Mouse (Mus musculus) heart, postnatal 10 days (tissue): ENCODE measurements around the gene Rdh1. TPM values are rescaled to one million over a fixed set of nuclear protein-coding genes. Genes with fewer than 3 reads are reported as not detected.
"Not testable (repeated sequence)": the region's sequence is repeated elsewhere in the genome, so short reads cannot be mapped to it uniquely, and the experiment has no call there.

ENCODE experiments used
- DNase-seq, 2 experiments: peaks; one replicate each; pipeline ENCODE4 v3.0.0; 2021
- intact Hi-C: fragments of 180-260 bp; cut with DNase I; formaldehyde crosslinking; loops from one replicate; pipeline ENCODE4 v1.15.1; 2025
- total RNA-seq, 2 experiments: library from RNA; stranded (reverse); gene quantifications; 2 replicates each; pipeline ENCODE4 v1.2.3; 2021

Gene Rdh1
- total RNA-seq, 2 experiments from 2014 or later, result 0.10 to 0.12 TPM

GRCm38 (mm10) chr10:127747254-127747653 is 12.3 kb upstream of the Rdh1 start:
- intact Hi-C loops, result no loop called here
- no peak for DNase-seq

- DNase-seq, result peak; percentile 32 to 46
- intact Hi-C loops, result no loop called here
Observed at GRCm38 (mm10) chr10:127748847-127749612, 10.5 kb upstream of the Rdh1 start.

- peak; percentile 25 to 40 for DNase-seq
- intact Hi-C loops, result no loop called here
Observed at GRCm38 (mm10) chr10:127750136-127750777, 9.3 kb upstream of the Rdh1 start.

GRCm38 (mm10) chr10:127751548-127751947 is 8.0 kb upstream of the Rdh1 start, which contains the start of gene Gpr182:
Gene Gpr182, minus strand, starts transcription at chr10:127751732.
- peak; percentile 41 to 47 for DNase-seq
- intact Hi-C loops, result no loop called here

DNA sequence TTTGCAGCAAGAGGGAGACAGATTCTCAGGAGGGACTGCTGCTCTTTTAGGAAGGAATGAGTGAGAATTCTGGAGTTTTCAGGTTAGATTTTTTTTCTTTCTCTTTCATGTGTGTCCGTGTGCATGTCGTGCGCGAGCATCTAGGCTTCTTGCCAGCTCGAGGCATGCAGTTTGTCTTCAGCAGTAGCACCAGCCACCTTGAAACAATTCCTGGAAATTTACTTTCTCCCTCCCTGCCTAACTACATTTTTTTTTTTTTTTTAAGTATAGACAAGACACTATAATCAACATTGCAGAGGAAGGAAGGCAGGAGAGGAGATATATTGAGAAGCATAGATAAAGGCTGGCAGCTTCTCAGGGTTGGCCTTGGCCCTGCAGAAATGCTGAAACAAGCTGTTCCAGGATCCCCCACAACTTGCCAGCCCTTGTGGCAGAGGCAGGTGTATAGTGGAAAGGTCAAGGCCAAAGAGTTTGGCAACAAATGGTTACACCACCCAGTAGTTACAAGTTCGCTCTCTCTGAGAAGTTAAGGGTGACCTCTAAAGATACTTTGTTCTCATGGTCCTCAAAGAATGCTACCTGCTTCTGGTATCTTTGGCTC is 4.9 kb upstream of the Rdh1 start:
- intact Hi-C loops, result no loop called here
- peak; percentile 42 to 50 for DNase-seq

GRCm38 (mm10) chr10:127755246-127755645 is 4.3 kb upstream of the Rdh1 start:
- DNase-seq, result no peak
- intact Hi-C loops, result no loop called here

DNA sequence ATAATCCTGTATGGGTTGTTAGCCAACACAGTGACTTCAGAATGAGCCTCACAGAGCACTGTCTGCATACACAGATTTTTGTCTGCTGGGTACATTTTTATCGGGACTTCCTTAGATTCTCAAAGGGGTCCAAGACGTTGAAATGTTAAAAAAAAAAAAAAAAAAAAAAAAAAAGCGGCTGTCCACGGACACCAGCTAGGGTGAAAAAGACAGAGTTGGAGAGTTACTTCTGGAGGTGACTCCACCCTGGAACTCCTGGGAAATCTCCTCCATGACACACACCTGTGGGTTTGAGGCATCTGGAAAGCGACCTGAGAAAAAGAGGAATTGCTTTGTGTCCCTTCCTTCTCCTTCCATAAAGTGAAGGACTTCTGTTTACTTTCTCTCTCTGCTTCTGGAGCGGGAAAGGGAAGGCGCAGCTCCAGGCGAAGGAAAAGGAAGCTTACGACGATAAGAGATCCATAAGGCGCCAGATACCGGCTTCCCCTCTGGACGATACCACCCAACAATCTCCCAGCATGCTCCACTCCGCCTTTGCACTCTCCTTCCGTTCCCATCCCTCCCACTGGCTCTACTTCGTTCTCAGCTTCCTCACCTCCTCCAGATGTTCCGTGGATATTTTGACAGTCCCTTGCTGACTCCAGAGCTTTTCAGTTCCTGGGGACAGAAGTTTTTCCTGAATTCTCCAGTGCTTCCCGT is 3.6 kb upstream of the Rdh1 start:
- intact Hi-C loops, result no loop called here
- peak; percentile 32 to 55 for DNase-seq

- intact Hi-C loops, DNase-seq: not testable (repeated sequence)
Observed at GRCm38 (mm10) chr10:127762926-127763325, 3.4 kb downstream of the Rdh1 start.

DNA sequence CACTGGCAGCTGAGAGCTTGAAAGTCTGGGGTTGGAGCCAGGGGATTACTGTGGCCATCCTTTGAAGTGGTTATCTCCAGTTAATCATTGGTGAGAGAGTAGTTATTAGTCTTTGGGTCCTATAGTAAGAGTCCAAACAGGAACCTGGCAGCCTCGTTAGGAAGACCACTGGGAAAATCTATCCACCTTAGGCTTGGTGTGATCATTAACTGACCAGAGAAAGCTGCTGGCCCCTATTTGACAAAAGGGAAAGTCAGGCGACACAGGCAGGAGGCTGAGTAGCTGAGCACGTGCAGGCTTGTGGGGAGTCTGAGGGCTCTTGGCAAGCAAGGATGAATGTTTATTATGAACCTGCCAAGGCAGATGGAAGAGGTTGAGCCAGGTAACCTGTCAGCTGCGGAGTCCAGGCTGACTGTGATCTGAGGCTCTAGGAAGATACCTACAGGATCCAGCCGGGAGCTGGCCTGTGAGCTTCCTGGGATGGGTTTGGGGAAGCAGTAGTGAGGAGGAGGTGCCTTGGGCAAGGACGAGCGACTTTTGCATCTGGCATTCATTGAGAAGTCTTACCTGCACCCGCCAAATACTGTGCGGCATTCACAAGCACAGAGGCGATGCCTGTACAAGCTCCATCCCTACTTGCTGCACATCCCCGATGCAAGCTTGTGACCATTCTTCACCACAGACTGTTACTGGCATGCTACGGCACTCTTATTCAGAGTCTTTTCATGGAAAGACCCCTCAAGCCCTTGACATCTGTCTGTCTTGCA is 4.6 kb downstream of the Rdh1 start:
- DNase-seq, result no peak
- intact Hi-C loops, result no loop called here

- intact Hi-C loops, result no loop called here
- DNase-seq, result no peak
Observed at GRCm38 (mm10) chr10:127766564-127766963, 7.0 kb downstream of the Rdh1 start.

- intact Hi-C loops, result no loop called here
- no peak for DNase-seq
Observed at GRCm38 (mm10) chr10:127776011-127776410, 16.5 kb downstream of the Rdh1 start, which contains the start of gene Rdh9. Gene Rdh9, plus strand, starts transcription at chr10:127776386.

DNA sequence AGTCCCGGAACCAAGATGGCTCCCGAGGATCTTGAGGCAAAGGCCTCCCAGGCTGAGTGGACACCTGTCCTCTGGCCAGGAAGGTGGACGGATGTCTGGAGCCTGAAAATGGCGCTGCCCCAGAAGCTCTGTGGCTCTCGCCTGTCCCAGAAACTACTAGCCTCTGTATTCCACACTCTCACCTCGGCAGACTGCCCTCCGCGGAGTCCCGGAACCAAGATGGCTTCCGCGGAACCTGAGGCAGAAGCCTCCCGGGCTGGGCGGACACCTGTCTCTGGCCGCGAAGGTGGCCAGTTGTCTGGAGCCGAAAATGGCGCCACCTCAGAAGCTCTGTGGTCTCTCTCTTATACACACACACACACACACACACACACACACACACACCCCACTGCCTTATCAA is 22.8 kb downstream of the Rdh1 start:
- intact Hi-C loops, result not testable (repeated sequence)

GRCm38 (mm10) chr10:127785411-127785810 is 25.9 kb downstream of the Rdh1 start:
- intact Hi-C loops, DNase-seq: not testable (repeated sequence)

More for the DNA sequence above, 22.8 kb downstream of the Rdh1 start:
- not testable (repeated sequence) for DNase-seq

- DNase-seq, result no peak
- intact Hi-C loops, result no loop called here
Observed at GRCm38 (mm10) chr10:127799295-127799694, 39.8 kb downstream of the Rdh1 start.

- DNase-seq, result no peak
- intact Hi-C loops, result no loop called here
Observed at GRCm38 (mm10) chr10:127800891-127801290, 41.4 kb downstream of the Rdh1 start, which contains the start of gene Rdh16. Gene Rdh16, plus strand, starts transcription at chr10:127801152.

DNA sequence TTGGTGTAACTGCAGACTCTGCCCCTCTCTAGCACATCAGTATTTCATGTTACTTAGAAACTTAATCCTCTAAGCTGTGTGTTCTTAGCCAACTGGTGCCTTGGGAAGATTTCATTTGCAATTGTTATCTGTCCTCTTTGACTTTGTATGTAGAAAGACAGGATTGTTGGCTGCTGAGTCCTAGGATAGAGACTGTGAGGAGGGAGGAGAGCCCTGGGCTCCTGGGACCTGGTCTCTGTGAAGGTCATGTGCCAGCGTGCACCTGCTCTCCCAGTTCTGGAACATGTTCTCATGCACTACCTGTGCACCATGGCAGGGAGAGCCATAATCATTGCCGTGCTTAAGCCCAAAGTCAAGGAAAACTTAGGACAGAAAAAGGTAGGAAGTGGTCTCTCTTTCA is 42.1 kb downstream of the Rdh1 start:
- intact Hi-C loops, result no loop called here
- no peak for DNase-seq

DNA sequence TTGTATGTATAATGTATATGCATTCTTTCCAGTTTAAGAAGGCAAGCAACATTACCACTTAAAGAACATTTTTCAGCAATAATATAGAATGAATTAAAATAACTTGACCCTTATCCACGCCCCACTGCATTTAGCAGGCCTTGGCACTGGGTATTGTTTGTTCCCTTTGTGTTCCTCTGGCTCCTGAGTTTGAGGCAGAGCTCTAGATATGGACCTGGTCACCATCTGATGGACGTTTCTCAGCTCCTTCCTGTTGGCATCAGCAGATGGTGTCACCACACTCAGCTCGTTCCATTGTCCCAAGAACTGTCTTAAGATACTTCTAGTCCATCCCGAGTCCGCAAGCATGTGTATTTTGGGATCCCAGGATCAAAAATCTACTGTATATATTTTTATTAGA is 42.7 kb downstream of the Rdh1 start:
- intact Hi-C loops, result no loop called here
- no peak for DNase-seq

DNA sequence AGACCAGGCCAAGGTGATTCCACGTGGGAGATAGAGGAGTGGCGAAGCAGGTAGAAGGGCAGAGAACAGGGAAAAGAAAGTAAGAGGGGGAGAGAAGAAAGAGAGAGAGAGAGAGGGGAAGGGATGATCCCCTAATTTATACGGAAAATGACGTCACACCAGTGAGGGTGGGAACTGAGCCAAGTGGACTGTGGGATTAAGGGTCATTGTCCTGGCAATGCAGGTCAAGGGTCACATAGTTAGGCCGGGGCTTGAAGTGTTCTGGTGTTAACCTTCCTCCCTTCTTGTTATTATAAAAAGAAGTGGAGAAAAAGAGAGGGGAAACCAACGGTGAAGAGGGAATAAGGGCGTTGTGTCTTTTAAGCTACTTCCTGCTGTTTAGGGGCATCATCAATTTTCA is 44.9 kb downstream of the Rdh1 start:
- intact Hi-C loops, result no loop called here
- DNase-seq, result no peak

- intact Hi-C loops, result no loop called here
- DNase-seq, result no peak
Observed at GRCm38 (mm10) chr10:127815888-127816287, 56.4 kb downstream of the Rdh1 start.

DNA sequence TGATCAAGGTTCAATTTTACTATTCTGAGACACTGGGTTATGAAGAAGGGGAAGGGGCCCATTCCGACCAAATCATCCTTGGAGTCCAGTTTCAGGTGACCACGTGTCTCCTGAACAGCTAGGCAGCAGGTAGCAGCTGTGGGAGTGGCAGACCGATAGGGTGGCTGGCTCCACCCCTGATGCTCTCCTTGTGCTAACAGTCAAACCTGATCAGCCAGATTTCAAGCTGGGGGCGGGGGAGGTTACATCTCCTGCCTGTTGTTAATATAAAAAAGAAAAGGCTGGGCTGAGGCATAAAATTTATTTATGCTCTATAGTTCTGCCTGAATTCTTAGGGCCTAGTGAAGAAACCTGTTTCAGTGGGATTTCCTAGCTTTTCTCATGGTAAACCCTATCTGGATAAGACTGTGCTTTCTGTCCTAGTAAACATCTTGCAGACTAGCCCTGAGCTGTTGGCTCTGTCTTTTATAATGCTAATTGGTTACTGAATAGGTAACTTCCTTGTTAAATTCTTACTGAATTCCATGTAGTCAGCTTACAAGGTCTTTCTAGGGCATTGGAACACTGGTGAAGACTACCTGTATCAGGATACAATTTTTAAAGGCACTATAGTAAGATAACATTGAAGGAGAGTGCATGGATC is 57.9 kb downstream of the Rdh1 start:
- intact Hi-C loops, DNase-seq: not testable (repeated sequence)
